Mouse (Mus musculus) forebrain, postnatal 0 days (tissue): ENCODE results near the gene Csf3. TPM values are rescaled to one million over a fixed set of nuclear protein-coding genes. Genes with fewer than 3 reads are reported as not detected.
"Not testable (repeated sequence)": the region's sequence is repeated elsewhere in the genome, so short reads cannot be mapped to it uniquely, and the experiment has no call there.

Source experiments
- ATAC-seq: fragments of 200-750 bp; cut with Nextera tagmentation; 2 replicates; pipeline ENCODE4 v1.8.0; 2017; ENCODE audit warnings: mild to moderate bottlenecking, moderate library complexity
- DNase-seq: peaks from one replicate; pipeline ENCODE4 v3.0.0-alpha.2; 2015
- H3K27ac ChIP-seq: fragments of 300-500 bp; sonication (generic); 2 replicates; pipeline ENCODE4 v1.5.1; 2014; ENCODE audit warnings: low read depth, mild to moderate bottlenecking, antibody characterized with exemption, low read length, moderate library complexity, mixed read lengths
- H3K27me3 ChIP-seq: fragments of 300-500 bp; sonication (generic); 2 replicates; pipeline ENCODE4 v1.6.1; 2014; ENCODE audit warnings: mild to moderate bottlenecking, low read length, mixed read lengths; ENCODE audit not compliant: insufficient read depth
- H3K36me3 ChIP-seq: fragments of 300-500 bp; sonication (generic); 2 replicates; pipeline ENCODE4 v1.6.1; 2014; ENCODE audit warnings: mild to moderate bottlenecking, moderate library complexity; ENCODE audit not compliant: insufficient read depth
- H3K4me1 ChIP-seq: fragments of 300-500 bp; sonication (generic); 2 replicates; pipeline ENCODE4 v1.6.1; 2014; ENCODE audit warnings: antibody characterized with exemption; ENCODE audit not compliant: insufficient read depth
- H3K4me2 ChIP-seq: fragments of 300-500 bp; sonication (generic); 2 replicates; pipeline ENCODE4 v1.6.1; 2014; ENCODE audit warnings: low read depth, mild to moderate bottlenecking, moderate library complexity
- H3K4me3 ChIP-seq: fragments of 300-500 bp; sonication (generic); 2 replicates; pipeline ENCODE4 v1.5.1; 2014; ENCODE audit warnings: low read depth, low read length, mixed read lengths
- H3K9ac ChIP-seq: fragments of 300-500 bp; sonication (generic); 2 replicates; pipeline ENCODE4 v1.6.1; 2014; ENCODE audit warnings: mild to moderate bottlenecking
- H3K9me3 ChIP-seq: fragments of 300-500 bp; sonication (generic); 2 replicates; pipeline ENCODE4 v1.6.1; 2016; ENCODE audit warnings: low read length
- CTCF ChIP-seq: sonication (generic); IDR thresholded peaks from 2 replicates; pipeline ENCODE4 v1.5.1; 2016; ENCODE audit warnings: antibody characterized with exemption, control low read depth, low read depth
- WGBS: fragments of 180-500 bp; shearing (Covaris S2); extraction: QIAGEN DNeasy Blood & Tissue Kit; methylation state at CpG from one replicate; pipeline ENCODE4 v1.1.7; 2014; 5-methylcytosine and 5-hydroxymethylcytosine counted together
- polyA plus RNA-seq: library from polyadenylated mRNA; unstranded; fragments of >200 nt; fragmentation: Nextera tagmentation; extraction: Ambion mirVana; gene quantifications from 2 replicates; pipeline ENCODE4 v1.2.1, GENCODE M21; 2015
- total RNA-seq: library from RNA; depleted of rRNA; stranded (reverse); fragments of >200 nt; gene quantifications from 2 replicates; pipeline ENCODE4 v1.2.3, GENCODE M21; 2014

Gene Csf3
- total and polyA plus RNA-seq, 2 experiments from 2014 or later = not detected

DNA sequence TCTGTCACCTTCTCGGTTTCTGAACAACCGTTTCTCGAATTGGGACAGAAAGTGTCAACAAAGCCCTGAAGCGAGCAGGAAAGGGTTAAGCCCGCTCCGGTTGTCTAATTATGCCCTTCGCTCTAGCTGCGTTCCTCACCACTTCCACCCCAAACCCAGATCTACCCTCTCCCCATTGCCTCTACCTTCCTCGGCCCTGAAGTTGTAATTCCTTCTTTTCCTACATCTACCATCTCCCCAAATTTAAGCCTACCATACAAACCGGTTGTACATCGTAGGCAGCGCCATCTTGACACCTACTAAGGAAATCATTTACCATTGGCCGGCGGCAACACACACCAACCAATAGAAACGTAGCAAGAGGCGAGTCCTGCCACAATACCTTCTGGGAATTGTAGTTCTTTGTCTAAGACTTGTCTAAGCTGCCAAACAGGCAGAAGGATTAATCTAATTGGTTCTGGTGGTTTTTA, 28.1 kb downstream of the Csf3 start, which contains the start of gene Med24:
Gene Med24, minus strand, starts transcription at position 317 of the 470 bp plus-strand sequence.
- Histone ChIP-seq H3K4me1 (peaks cover 10% of the 10 kb centered on the region), H3K4me2 (peak within 1 kb of the TSS; percentile 73), H3K9ac (peak within 1 kb of the TSS; percentile 66), H3K36me3 (0 out of 2 replicates have a peak, but pooled peaks cover 9% of the 10 kb centered on the region), H3K4me3 (peak within 1 kb of the TSS; percentile 71), H3K9me3 (no peaks in the 10 kb centered on the region), H3K27ac (peak within 1 kb of the TSS; percentile 90), H3K27me3 (no peaks in the 10 kb centered on the region)
- TF ChIP-seq CTCF = no peak
- 0% methylated on average over 16 of the region's 16 CpGs for WGBS
- peak; percentile 95 for DNase-seq
- peak; percentile 99 for ATAC-seq

DNA sequence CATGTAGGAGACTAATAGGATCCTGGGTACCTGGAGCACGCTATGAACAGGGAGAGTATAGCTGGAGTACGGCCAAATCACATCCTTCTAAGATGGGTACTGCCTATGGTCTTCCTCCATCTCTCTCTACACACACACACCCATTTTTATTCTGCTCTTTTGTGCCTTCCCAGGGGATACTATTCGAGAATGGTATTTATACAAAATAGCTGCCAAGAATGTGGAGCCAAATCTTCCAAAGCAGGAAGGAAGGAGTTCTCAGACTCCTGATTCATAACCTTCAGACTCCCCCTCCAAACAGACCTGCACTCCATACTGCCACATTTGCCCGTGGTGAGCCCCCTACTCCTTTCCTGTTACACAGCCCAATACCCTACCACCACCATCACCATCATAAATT, 29.7 kb downstream of the Csf3 start:
- H3K9ac ChIP-seq = no peak overlapping the region
- TF ChIP-seq CTCF = no peak
- peaks cover 10% of the 10 kb centered on the region for H3K4me1 ChIP-seq
- H3K36me3 ChIP-seq = 0 out of 2 replicates have a peak, but pooled peaks cover 7% of the 10 kb centered on the region
- DNase-seq = no peak
- no peak overlapping the region for H3K4me3 ChIP-seq
- WGBS = 50% methylated on average over 4 of the region's 4 CpGs
- H3K27me3 ChIP-seq = no peaks in the 10 kb centered on the region
- peak overlapping the region; percentile 40; the same call in 1 of the 2 replicates for H3K27ac ChIP-seq
- no peaks in the 10 kb centered on the region for H3K9me3 ChIP-seq
- H3K4me2 ChIP-seq = no peak overlapping the region
- no peak for ATAC-seq

DNA sequence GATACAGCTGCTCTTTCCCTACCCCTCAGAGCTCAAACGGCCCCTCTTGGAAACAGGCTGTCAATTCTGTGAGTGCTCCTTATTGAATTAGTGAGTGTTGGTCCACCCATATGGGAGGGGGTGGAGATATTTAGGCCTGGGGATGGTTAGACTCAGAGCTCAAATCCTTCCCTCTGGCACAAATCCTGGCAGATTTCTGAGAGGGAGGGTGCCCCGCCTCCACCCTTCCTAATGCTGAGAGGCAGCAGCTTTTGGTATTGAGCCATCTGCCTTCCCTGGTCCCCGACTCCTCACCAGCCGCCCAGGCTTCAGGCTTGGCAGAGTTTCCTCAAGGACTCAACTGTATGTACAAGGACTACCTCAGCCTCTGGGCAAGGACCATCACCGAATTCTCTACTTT, 30.1 kb downstream of the Csf3 start:
- no peaks in the 10 kb centered on the region for H3K27me3 ChIP-seq
- no peak overlapping the region for H3K4me3 ChIP-seq
- ATAC-seq = no peak
- 33% methylated on average over 5 of the region's 5 CpGs for WGBS
- no peak overlapping the region for H3K9ac ChIP-seq
- H3K36me3 ChIP-seq = 0 out of 2 replicates have a peak, but pooled peaks cover 3% of the 10 kb centered on the region
- H3K27ac ChIP-seq = peak overlapping the region; percentile 40; the same call in 1 of the 2 replicates
- no peak overlapping the region for H3K4me2 ChIP-seq
- no peak for TF ChIP-seq CTCF
- H3K9me3 ChIP-seq = no peaks in the 10 kb centered on the region
- peaks cover 10% of the 10 kb centered on the region for H3K4me1 ChIP-seq
- peak; percentile 58 for DNase-seq

DNA sequence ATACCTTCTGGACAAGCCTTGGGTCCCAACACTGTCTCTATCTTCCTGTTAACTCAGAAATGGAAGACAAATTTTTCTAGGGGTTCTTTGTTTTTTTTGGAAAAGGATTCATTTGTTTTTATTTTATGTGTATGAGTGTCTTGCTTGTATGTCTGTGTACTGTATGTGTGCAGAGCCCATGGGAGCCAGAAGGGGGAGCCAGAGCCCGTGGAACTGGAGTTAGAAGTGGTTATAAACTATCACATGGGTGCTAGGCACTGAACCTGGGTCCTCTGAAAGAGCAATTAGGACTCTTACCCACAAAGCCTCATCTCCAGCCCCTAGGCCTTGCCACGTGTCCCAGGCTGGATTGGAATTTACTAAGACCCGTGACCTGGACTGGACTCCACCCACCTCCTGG, 33.0 kb downstream of the Csf3 start:
- TF ChIP-seq CTCF = peak; percentile 28; the same call in 1 of the 2 replicates
- Histone ChIP-seq H3K9me3 (no peaks in the 10 kb centered on the region), H3K4me2 (no peak overlapping the region), H3K4me3 (no peak overlapping the region), H3K27ac (no peak overlapping the region), H3K4me1 (peaks cover 13% of the 10 kb centered on the region), H3K36me3 (no peaks in the 10 kb centered on the region), H3K9ac (no peak overlapping the region), H3K27me3 (no peaks in the 10 kb centered on the region)
- 79% methylated on average over 3 of the region's 3 CpGs for WGBS
- no peak for DNase-seq
- ATAC-seq = no peak

DNA sequence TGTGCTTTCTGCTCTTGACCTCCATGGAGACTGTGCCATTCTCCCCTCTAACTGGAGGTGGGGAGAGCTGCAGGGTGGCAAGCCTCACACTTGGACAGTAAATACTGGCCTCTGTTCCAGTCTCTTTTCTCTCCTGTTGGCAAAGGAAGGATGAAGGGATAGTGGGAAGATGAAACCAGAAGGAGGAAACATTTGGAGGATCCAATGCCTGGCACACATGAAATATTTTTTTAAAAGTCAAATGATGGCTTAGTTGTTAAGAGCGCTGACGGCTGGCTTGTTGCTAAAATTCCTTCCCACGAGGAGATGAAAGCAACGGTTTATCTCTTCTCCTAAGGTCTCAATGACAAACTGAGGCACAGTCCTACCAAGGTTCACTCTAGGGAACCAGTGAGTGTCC, 34.0 kb downstream of the Csf3 start:
- H3K4me1 ChIP-seq = peaks cover 14% of the 10 kb centered on the region
- ATAC-seq (peak; percentile 1; the same call in 1 of the 2 replicates), DNase-seq (peak; percentile 64)
- peak overlapping the region; percentile 73 for H3K27ac ChIP-seq
- WGBS = 69% methylated on average over 4 of the region's 4 CpGs
- H3K27me3 ChIP-seq = no peaks in the 10 kb centered on the region
- no peak for TF ChIP-seq CTCF
- no peaks in the 10 kb centered on the region for H3K9me3 ChIP-seq
- H3K36me3 ChIP-seq = no peaks in the 10 kb centered on the region
- H3K4me2 ChIP-seq = no peak overlapping the region
- H3K9ac ChIP-seq = no peak overlapping the region
- no peak overlapping the region for H3K4me3 ChIP-seq

DNA sequence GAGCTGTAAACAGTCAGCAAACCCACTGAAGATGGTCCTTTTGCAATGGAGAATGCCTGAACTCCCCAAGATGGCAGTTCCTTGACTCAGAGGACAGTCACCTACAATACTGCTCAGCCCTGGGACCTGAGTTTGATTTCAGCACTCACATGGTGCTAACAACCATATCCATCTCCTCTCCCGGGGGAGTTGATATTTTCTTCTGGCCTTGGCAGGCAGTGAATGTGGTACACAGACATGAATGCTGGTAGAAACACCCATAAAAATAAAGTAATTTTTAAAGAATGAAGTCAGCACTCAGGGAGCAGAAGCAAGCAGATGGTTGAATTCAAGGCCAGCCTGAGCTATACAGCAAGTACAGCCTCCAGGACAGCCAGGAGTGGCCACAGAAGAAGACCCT, 35.1 kb downstream of the Csf3 start:
- ATAC-seq = no peak
- H3K4me2 ChIP-seq = no peak overlapping the region

DNA sequence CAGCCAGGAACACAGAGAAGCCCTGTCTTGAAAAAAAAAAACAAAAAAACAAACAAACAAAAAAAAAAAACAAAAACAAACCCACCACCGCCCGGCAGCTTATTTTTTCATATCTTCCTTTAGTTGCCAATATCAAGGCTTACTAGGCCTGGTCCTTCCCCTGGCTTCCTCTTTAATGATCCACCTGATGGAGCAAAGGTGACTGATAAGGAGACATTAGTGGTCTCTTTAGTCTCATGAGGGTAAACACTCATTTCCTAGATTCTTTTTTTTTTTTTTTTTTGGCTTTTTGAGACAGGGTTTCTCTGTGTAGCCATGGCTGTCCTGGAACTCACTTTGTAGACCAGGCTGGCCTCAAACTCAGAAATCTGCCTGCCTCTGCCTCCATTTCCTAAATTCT, 36.2 kb downstream of the Csf3 start:
- not testable (repeated sequence) for H3K9me3 ChIP-seq, DNase-seq, H3K36me3 ChIP-seq, H3K4me2 ChIP-seq, H3K9ac ChIP-seq, H3K4me3 ChIP-seq, H3K27me3 ChIP-seq, H3K27ac ChIP-seq, ATAC-seq
- 97% methylated on average over 2 of the region's 2 CpGs for WGBS
- peaks cover 17% of the 10 kb centered on the region for H3K4me1 ChIP-seq

More for the DNA sequence above, 35.1 kb downstream of the Csf3 start:
- Histone ChIP-seq H3K9ac (no peak overlapping the region), H3K4me1 (peaks cover 17% of the 10 kb centered on the region), H3K27ac (no peak overlapping the region; the same call in 1 of the 2 replicates), H3K27me3 (no peaks in the 10 kb centered on the region), H3K4me3 (no peak overlapping the region), H3K36me3 (no peaks in the 10 kb centered on the region), H3K9me3 (no peaks in the 10 kb centered on the region)
- TF ChIP-seq CTCF = no peak
- DNase-seq = no peak
- WGBS = 58% methylated on average over 1 of the region's 1 CpGs
